Comparison of ENCODE assay signal across 8 mouse cellular contexts in the genomic region with DNA sequence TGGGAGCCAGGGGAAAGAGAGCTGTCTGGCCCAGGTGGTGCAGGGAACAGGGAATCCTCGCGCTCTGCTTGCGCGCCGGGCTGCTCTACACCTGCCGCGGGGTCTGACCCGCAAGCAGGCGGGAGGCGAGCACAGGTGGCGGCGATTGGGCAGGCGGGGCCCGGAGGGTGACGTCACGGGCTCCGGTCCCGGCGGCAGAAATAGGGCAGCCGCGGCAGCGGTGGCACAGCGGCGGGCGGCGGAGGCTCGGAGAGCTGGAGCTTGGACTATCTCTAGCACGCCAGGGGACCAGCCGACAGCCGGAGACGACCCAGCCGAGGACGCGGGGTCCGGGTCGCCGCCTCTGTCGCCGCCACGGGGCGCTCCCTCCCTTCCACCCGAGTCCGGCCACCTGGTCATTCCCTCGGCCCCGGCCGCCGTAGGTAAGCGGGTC. TPM values are rescaled to one million over a fixed set of nuclear protein-coding genes. Genes with fewer than 3 reads are reported as not detected.
DNase-seq lines count a peak whose midpoint lies in the region; ATAC-seq lines count a peak whose summit lies in the region.

A gene (plus strand): TSS at position 174 of the 433 bp plus-strand sequence.

- H3K4me1 ChIP-seq in kidney, embryonic 15.5 days, result peaks cover 24% of the 10 kb centered on the region

- peak; percentile 48 to 52 for DNase-seq in adrenal gland, adult 18-20 months (ENCODE audit: low spot score in 2 of 2)
- no peak for DNase-seq in adrenal gland, postnatal 4 days (ENCODE audit: low spot score in 2 of 2)
- peak; percentile 46 for DNase-seq in cerebellum, adult 8-10 months
- DNase-seq in liver, result peak; percentile 11
- DNase-seq in neural tube, embryonic 10.5 days (ENCODE audit: extremely low spot score, low spot score), result peak; percentile 50
- peak; percentile 83 for DNase-seq in thymus, postnatal 4 days

- H3K4me3 ChIP-seq in kidney, embryonic 15.5 days (replicated peaks), result peak within 1 kb of the TSS; percentile 57

- no peak within 1 kb of the TSS for H3K27ac ChIP-seq in kidney, embryonic 15.5 days

- ATAC-seq in granulocyte monocyte progenitor cell, adult 5-6 weeks (replicated peaks; ENCODE audit: poor library complexity, severe bottlenecking), result peak; percentile 40; the same call in 1 of the 2 replicates
- ATAC-seq in kidney, embryonic 15.5 days (replicated peaks; ENCODE audit: low FRiP score), result 0 out of 2 replicates have a peak, but pooled peaks have one; percentile 46

- H3K9me3 ChIP-seq in kidney, embryonic 15.5 days (replicated peaks), result no peaks in the 10 kb centered on the region

- H3K27me3 ChIP-seq in kidney, embryonic 15.5 days, result peaks cover 64% of the 10 kb centered on the region

- H3K36me3 ChIP-seq in kidney, embryonic 15.5 days, result no peaks in the 10 kb centered on the region

- peak within 1 kb of the TSS; percentile 33 for H3K9ac ChIP-seq in kidney, embryonic 15.5 days

- WGBS in kidney, embryonic 15.5 days, result under 1% methylated on average over 42 of the region's 48 CpGs

- H3K4me2 ChIP-seq in kidney, embryonic 15.5 days, result peak within 1 kb of the TSS; percentile 99

RNA-seq across cellular contexts. Expression of the gene that starts here (rescaled TPM):
- under 1 TPM; 0.74 to 0.80 TPM for total RNA-seq in adrenal gland, adult 18-20 months (2021)
- total RNA-seq in adrenal gland, postnatal 4 days (2021), result 1 to 10 TPM; 1.0 to 1.4 TPM
- total RNA-seq in granulocyte monocyte progenitor cell, adult 5-6 weeks (2014; fragmentation: Nextera tagmentation), result 0.69 TPM in 1 of 2 replicates, not detected in the other
- not detected in 2 replicates for total RNA-seq in granulocyte monocyte progenitor cell, adult 5-6 weeks (2017)
- polyA plus RNA-seq in kidney, embryonic 15.5 days (2015; fragmentation: Nextera tagmentation; extraction: Ambion mirVana), result 1.2 and 1.5 TPM in 2 replicates

Comparison
In these comparisons a context has a peak if more than half of its experiments do, and no peak if none do; other contexts are left out.
1. Peak in DNase-seq in adrenal gland, adult 18-20 months; RNA of the gene not detected or under 1 TPM.
2. Peak in ATAC-seq in granulocyte monocyte progenitor cell, adult 5-6 weeks; RNA of the gene not detected or under 1 TPM.
3. DNase-seq: peak in cerebellum, adult 8-10 months (single experiment), liver (single experiment), neural tube, embryonic 10.5 days (single experiment) and thymus, postnatal 4 days (single experiment); none in adrenal gland, postnatal 4 days (0 of 2).